Mouse (Mus musculus) C2C12 (cell line): ENCODE data around the gene Rhou. TPM values are rescaled to one million over a fixed set of nuclear protein-coding genes. Genes with fewer than 3 reads are reported as not detected.
A peak's percentile ranks its signal among the peaks of the same experiment; 100 is the strongest.

Experiments
- H3K27me3 ChIP-seq: one replicate; pipeline ENCODE4 v1.6.1; 2011; ENCODE audit not compliant: control insufficient read depth, insufficient read depth, insufficient read length
- H3K36me3 ChIP-seq: one replicate; pipeline ENCODE4 v1.6.1; 2011; ENCODE audit not compliant: control insufficient read depth, insufficient read depth
- H3K4me3 ChIP-seq: one replicate; pipeline ENCODE4 v1.5.1; 2011; ENCODE audit warnings: mild to moderate bottlenecking, control low read depth; ENCODE audit not compliant: poor library complexity, insufficient read depth, severe bottlenecking
- H3K79me2 ChIP-seq: one replicate; pipeline ENCODE4 v1.6.1; 2011; ENCODE audit not compliant: control insufficient read depth, insufficient read depth
- H3K79me3 ChIP-seq: one replicate; pipeline ENCODE4 v1.6.1; 2011; ENCODE audit warnings: low read depth, control low read depth
- H3ac ChIP-seq: one replicate; pipeline ENCODE3; 2011; ENCODE audit warnings: low read depth; ENCODE audit not compliant: control insufficient read depth, insufficient read length
- CEBPB ChIP-seq: IDR thresholded peaks from one replicate; pipeline ENCODE4 v1.6.1; 2011; ENCODE audit warnings: low read depth, mild to moderate bottlenecking, control low read depth, moderate library complexity
- CTCF ChIP-seq: IDR thresholded peaks from one replicate; pipeline ENCODE4 v1.5.1; 2011; ENCODE audit not compliant: control insufficient read depth, insufficient read depth, insufficient read length
- FOSL1 ChIP-seq: IDR thresholded peaks from one replicate; pipeline ENCODE4 v1.8.0; 2011; ENCODE audit warnings: mild to moderate bottlenecking, low read length; ENCODE audit not compliant: poor library complexity, insufficient read depth, severe bottlenecking
- MAX ChIP-seq: IDR thresholded peaks from one replicate; pipeline ENCODE4 v1.6.1; 2011; ENCODE audit warnings: mild to moderate bottlenecking, control low read depth
- MYOD1 ChIP-seq: IDR thresholded peaks from one replicate; pipeline ENCODE4 v1.6.1; 2011; ENCODE audit warnings: low read depth; ENCODE audit not compliant: control insufficient read depth, insufficient read length
- MYOG ChIP-seq: IDR thresholded peaks from one replicate; pipeline ENCODE4 v1.6.1; 2011; ENCODE audit not compliant: control insufficient read depth, insufficient read length; ENCODE audit errors: extremely low read depth
- USF1 ChIP-seq: IDR thresholded peaks from one replicate; pipeline ENCODE4 v1.6.1; 2011; ENCODE audit warnings: low read depth, mild to moderate bottlenecking, control low read depth, moderate library complexity
- polyA plus RNA-seq: library from polyadenylated mRNA; unstranded; fragments of >200 nt; fragmentation: generic; extraction: Trizol; gene quantifications from one replicate; pipeline ENCODE4 v1.2.1, GENCODE M21; 2012; ENCODE audit warnings: missing spikeins

Gene Rhou
- polyA plus RNA-seq, 1 experiment: 22.7 TPM

- H3K27me3 ChIP-seq: no peaks in the 10 kb centered on the region
- peaks cover 17% of the 10 kb centered on the region for H3K36me3 ChIP-seq
- no peak for TF ChIP-seq MYOD1
- TF ChIP-seq MAX: no peak
- TF ChIP-seq FOSL1: no peak
- TF ChIP-seq CEBPB: no peak
- TF ChIP-seq MYOG: no peak
- no peak for TF ChIP-seq CTCF
- no peak for TF ChIP-seq USF1
- H3K79me2 ChIP-seq: no peaks in the 10 kb centered on the region
- H3ac ChIP-seq: no peak overlapping the region
- H3K4me3 ChIP-seq: no peak overlapping the region
- H3K79me3 ChIP-seq: no peaks in the 10 kb centered on the region
Measured at GRCm38 (mm10) chr8:123666832-123667231, 13.1 kb downstream of the Rhou start.

DNA sequence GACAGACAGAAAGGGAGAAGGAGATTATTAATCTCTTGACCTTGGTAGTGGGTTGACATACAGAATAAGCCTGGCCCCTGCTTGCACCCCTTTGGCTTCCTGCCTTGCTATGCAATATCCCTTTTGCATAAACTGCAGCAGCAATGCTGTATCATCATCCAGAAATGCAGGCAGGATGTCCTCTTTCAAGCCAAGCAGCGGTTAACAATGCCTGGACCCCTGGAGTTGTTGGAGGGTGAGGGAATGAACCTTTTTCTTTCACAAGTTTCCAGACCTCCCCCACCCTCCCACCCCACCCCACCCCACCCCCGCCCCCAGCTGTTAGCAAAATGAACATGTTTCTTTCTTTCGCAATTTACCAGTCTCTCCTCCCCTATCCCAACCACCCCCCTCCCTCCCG is 15.0 kb downstream of the Rhou start:
- Histone ChIP-seq H3K79me3 (no peaks in the 10 kb centered on the region), H3K4me3 (no peak overlapping the region), H3ac (no peak overlapping the region), H3K79me2 (no peaks in the 10 kb centered on the region), H3K27me3 (no peaks in the 10 kb centered on the region), H3K36me3 (no peaks in the 10 kb centered on the region)
- TF ChIP-seq CTCF (no peak), CEBPB (peak; percentile 40)

- Histone ChIP-seq H3ac (no peak overlapping the region), H3K4me3 (no peak overlapping the region), H3K27me3 (no peaks in the 10 kb centered on the region), H3K79me2 (no peaks in the 10 kb centered on the region), H3K36me3 (no peaks in the 10 kb centered on the region), H3K79me3 (no peaks in the 10 kb centered on the region)
- TF ChIP-seq USF1 (no peak), CEBPB (no peak), MAX (peak; percentile 36), MYOD1 (peak; percentile 39), CTCF (no peak), MYOG (no peak), FOSL1 (no peak)
Measured at GRCm38 (mm10) chr8:123670766-123671165, 17.0 kb downstream of the Rhou start.

DNA sequence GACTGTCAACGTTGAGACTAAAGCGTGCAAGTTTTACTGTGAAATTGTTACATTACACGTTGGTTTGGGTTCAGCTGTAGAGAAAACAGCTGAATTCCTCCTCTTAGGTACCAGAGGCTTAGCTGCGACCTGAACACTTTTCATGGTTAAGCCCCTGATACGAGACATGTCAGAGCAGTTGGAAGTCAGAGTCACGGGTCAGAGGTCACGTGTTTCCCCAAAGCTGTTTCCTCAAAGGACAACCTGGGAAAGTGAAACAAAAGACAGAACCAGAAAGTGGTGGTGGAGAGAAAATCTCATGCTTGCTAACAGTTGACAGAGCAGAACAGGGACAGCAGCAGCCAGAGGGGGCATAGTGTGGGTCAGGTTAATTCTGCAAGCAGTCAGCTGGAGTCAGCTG is 17.7 kb downstream of the Rhou start:
- Histone ChIP-seq H3K27me3 (no peaks in the 10 kb centered on the region), H3K79me3 (no peaks in the 10 kb centered on the region), H3K4me3 (no peak overlapping the region), H3ac (peak overlapping the region; percentile 16), H3K36me3 (no peaks in the 10 kb centered on the region), H3K79me2 (no peaks in the 10 kb centered on the region)
- TF ChIP-seq MYOD1: no peak
- TF ChIP-seq FOSL1: no peak
- TF ChIP-seq MAX: no peak
- no peak for TF ChIP-seq CEBPB
- no peak for TF ChIP-seq USF1

DNA sequence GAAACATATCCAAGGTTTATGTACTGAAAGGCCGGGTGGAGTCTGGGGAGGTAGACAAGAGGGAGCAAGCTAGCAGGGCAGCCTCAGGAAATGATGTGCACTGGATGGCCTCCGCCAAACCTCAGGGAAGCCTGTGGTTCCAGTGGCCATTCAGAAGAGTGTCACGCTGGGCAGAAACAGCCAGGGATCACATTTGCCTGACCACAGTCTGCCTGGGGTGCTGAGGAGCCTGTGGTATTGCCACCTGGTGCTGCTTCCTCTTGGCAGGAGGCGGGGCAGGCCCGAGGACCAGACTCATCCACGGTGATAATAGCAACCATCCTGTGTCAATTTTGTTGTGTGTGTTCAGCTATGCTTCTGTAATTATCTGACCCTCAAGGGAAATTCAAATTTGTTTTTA is 18.9 kb downstream of the Rhou start:
- no peaks in the 10 kb centered on the region for H3K79me3 ChIP-seq
- no peak overlapping the region for H3K4me3 ChIP-seq
- H3K36me3 ChIP-seq: no peaks in the 10 kb centered on the region
- no peaks in the 10 kb centered on the region for H3K27me3 ChIP-seq
- peak; percentile 94 for TF ChIP-seq MYOD1
- no peak for TF ChIP-seq CTCF
- peak; percentile 52 for TF ChIP-seq MAX
- no peak for TF ChIP-seq CEBPB
- no peak for TF ChIP-seq MYOG
- no peak overlapping the region for H3ac ChIP-seq
- no peaks in the 10 kb centered on the region for H3K79me2 ChIP-seq

DNA sequence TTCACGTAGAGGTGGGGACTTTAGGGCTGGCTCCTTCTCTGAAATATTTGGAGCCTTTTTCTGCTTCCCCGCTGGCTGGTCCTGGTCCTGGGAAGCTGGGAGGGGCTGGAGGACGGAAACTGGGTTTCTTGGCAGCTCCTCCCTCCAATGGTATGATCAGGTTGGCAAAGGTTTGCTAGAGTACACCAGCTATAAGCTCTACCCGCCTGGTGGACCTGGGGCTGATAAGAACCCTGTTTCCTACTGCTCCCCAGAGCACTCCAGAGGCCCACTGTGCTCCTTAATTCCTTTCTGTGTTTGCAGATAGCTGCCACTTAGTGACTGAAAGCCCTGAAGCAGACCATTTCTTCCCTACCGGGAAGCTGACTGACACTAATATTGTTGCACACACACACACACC is 21.9 kb downstream of the Rhou start:
- H3K79me3 ChIP-seq: no peaks in the 10 kb centered on the region
- H3K36me3 ChIP-seq: no peaks in the 10 kb centered on the region
- H3K27me3 ChIP-seq: no peaks in the 10 kb centered on the region
- H3K79me2 ChIP-seq: no peaks in the 10 kb centered on the region
- H3ac ChIP-seq: no peak overlapping the region
- TF ChIP-seq MYOD1: no peak
- no peak for TF ChIP-seq FOSL1
- TF ChIP-seq USF1: no peak
- no peak for TF ChIP-seq CTCF
- TF ChIP-seq CEBPB: no peak
- no peak for TF ChIP-seq MYOG
- TF ChIP-seq MAX: no peak
- no peak overlapping the region for H3K4me3 ChIP-seq
